Mouse (Mus musculus) heart, postnatal 0 days (tissue): ENCODE data around the gene Rsad2. TPM values are rescaled to one million over a fixed set of nuclear protein-coding genes. Genes with fewer than 3 reads are reported as not detected.

Source experiments
- ATAC-seq: fragments of 200-750 bp; cut with Nextera tagmentation; 2 replicates; pipeline ENCODE4 v1.8.0; 2017; ENCODE audit warnings: low read depth, moderate number of reproducible peaks, moderate library complexity; ENCODE audit not compliant: insufficient read depth
- DNase-seq: peaks from one replicate; pipeline ENCODE4 v3.0.0-alpha.2; 2016; ENCODE audit warnings: low spot score
- H3K27ac ChIP-seq: fragments of 300-500 bp; sonication (generic); 2 replicates; pipeline ENCODE4 v1.5.1; 2014; ENCODE audit warnings: low read depth, mild to moderate bottlenecking
- H3K27me3 ChIP-seq: fragments of 300-500 bp; sonication (generic); 2 replicates; pipeline ENCODE4 v1.6.1; 2014; ENCODE audit warnings: low read length, mixed read lengths; ENCODE audit not compliant: control insufficient read depth, insufficient read depth
- H3K36me3 ChIP-seq: fragments of 300-500 bp; sonication (generic); replicated peaks from 2 replicates; pipeline ENCODE4 v1.6.1; 2014; ENCODE audit warnings: low read length, mixed read lengths; ENCODE audit not compliant: control insufficient read depth, insufficient read depth
- H3K4me1 ChIP-seq: fragments of 300-500 bp; sonication (generic); 2 replicates; pipeline ENCODE4 v1.6.1; 2014; ENCODE audit warnings: antibody characterized with exemption; ENCODE audit not compliant: control insufficient read depth, insufficient read depth
- H3K4me2 ChIP-seq: fragments of 300-500 bp; sonication (generic); 2 replicates; pipeline ENCODE4 v1.6.1; 2014; ENCODE audit warnings: low read depth, mild to moderate bottlenecking, low read length, moderate library complexity
- H3K4me3 ChIP-seq: fragments of 300-500 bp; sonication (generic); 2 replicates; pipeline ENCODE4 v1.5.1; 2014; ENCODE audit warnings: low read depth, low read length
- H3K9ac ChIP-seq: fragments of 300-500 bp; sonication (generic); replicated peaks from 2 replicates; pipeline ENCODE4 v1.6.1; 2014; ENCODE audit warnings: low read depth, low read length, mixed read lengths
- H3K9me3 ChIP-seq: fragments of 300-500 bp; sonication (generic); replicated peaks from 2 replicates; pipeline ENCODE4 v1.6.1; 2016; ENCODE audit warnings: low read length; ENCODE audit not compliant: control insufficient read depth
- CTCF ChIP-seq: IDR thresholded peaks from 2 replicates; pipeline ENCODE4 v1.5.1; 2016; ENCODE audit warnings: antibody characterized with exemption, control low read depth, low read depth
- EP300 ChIP-seq: IDR thresholded peaks from 2 replicates; pipeline ENCODE4 v1.6.1; 2016; ENCODE audit warnings: antibody characterized with exemption, low read depth
- WGBS: fragments of 180-500 bp; shearing (Covaris S2); extraction: QIAGEN DNeasy Blood & Tissue Kit; methylation state at CpG from one replicate; pipeline ENCODE4 v1.1.7; 2014; 5-methylcytosine and 5-hydroxymethylcytosine counted together
- microRNA-seq: library from miRNA; unstranded; fragments of <30 nt; microRNA quantifications from one replicate; pipeline ENCODE4, GENCODE M21; 2016
- polyA plus RNA-seq: library from polyadenylated mRNA; unstranded; fragments of >200 nt; fragmentation: Nextera tagmentation; extraction: Ambion mirVana; gene quantifications from 2 replicates; pipeline ENCODE4 v1.2.1, GENCODE M21; 2015
- total RNA-seq: library from RNA; depleted of rRNA; stranded (reverse); fragments of >200 nt; gene quantifications from 2 replicates; pipeline ENCODE4 v1.2.3, GENCODE M21; 2014; ENCODE audit warnings: low replicate concordance; rRNA removed

Rsad2 gene
- total and polyA plus RNA-seq, 2 experiments from 2014 or later: 4.3 to 4.8 TPM

DNA sequence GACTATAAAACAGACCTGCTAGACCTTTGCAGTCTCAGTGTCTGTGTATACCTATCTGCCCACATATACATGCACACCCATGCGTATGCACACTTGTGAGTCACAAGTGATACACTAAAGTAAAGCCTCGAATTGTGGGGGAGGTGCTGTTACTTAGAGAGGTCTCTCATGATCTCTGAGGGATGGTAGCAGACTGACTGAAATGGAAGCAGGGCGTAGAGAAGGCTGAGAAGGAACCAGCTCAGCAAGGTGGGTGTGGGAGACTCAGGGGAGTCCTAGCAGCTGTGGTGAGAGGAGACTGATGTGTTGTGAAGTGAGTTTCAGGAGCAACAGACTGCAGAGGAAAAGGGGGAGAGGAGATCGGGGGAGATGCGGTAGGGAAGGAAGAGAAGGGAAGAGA lies 63.0 kb downstream of the Rsad2 start:
- Histone ChIP-seq H3K9me3 (no peaks in the 10 kb centered on the region), H3K4me3 (no peak overlapping the region), H3K27me3 (no peaks in the 10 kb centered on the region), H3K4me2 (no peak overlapping the region), H3K4me1 (no peaks in the 10 kb centered on the region), H3K36me3 (peaks cover 3% of the 10 kb centered on the region; the same call in 1 of the 2 replicates), H3K27ac (no peak overlapping the region), H3K9ac (no peak overlapping the region)
- TF ChIP-seq EP300 (no peak), CTCF (no peak)
- ATAC-seq: no peak
- no peak for DNase-seq
- WGBS: 79% methylated on average over 5 of the region's 5 CpGs

Small RNA genes within 50 kb of the gene (microRNA-seq; reads per million reads assigned to microRNA genes)
- not detected for gene Mir6538

Other genes with a start within 250 kb of the Rsad2 start
- 6.8 and 8.5 TPM in 2 replicates for gene Rnf144a, start 41.2 kb downstream of the Rsad2 start, total RNA-seq
- 9.1 and 9.4 TPM in 2 replicates for gene Rnf144a, start 41.2 kb downstream of the Rsad2 start, polyA plus RNA-seq
- gene Cmpk2, start 12.8 kb upstream of the Rsad2 start, total RNA-seq: 7.8 and 13.6 TPM in 2 replicates
- 3.3 and 5.5 TPM in 2 replicates for gene Cmpk2, start 12.8 kb upstream of the Rsad2 start, polyA plus RNA-seq